Mouse (Mus musculus): Measurements from ENCODE around the gene Hoxd4.

DNA sequence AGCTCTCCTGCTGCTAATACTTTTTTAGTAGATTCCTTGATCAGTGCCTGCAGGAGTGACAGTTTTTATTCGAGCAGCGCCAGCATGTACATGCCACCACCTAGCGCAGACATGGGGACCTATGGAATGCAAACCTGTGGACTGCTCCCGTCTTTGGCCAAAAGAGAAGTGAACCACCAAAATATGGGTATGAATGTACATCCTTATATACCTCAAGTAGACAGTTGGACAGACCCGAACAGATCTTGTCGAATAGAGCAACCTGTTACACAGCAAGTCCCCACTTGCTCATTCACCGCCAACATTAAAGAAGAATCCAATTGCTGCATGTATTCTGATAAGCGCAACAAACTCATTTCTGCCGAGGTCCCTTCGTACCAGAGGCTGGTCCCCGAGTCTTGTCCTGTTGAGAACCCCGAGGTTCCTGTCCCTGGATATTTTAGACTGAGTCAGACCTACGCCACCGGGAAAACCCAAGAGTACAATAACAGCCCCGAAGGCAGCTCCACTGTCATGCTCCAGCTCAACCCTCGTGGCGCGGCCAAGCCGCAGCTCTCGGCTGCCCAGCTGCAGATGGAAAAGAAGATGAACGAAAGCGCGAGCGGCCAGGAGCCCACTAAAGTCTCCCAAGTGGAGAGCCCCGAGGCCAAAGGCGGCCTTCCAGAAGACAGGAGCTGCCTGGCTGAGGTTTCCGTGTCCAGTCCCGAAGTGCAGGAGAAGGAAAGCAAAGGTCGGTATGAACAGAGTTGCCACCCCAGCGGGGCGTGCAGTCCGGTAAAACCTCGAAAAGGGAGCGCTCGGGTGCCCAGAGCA lies 19.5 kb upstream of the Hoxd4 start:
- TF ChIP-seq TAL1 (IDR thresholded peaks at IDR 0.05; ENCODE audit: low read length) (no peak), GATA1 (IDR thresholded peaks at IDR 0.05; ENCODE audit: low read length) (no peak)
